Mouse (Mus musculus) heart, postnatal 25 days (tissue): ENCODE results near the gene Mdc1. TPM values are rescaled to one million over a fixed set of nuclear protein-coding genes. Genes with fewer than 3 reads are reported as not detected.

Source experiments
- microRNA-seq: library from miRNA; unstranded; fragments of <30 nt; microRNA quantifications from one replicate; pipeline ENCODE4 v1.2.0, GENCODE M21; 2022
- total RNA-seq, 2 experiments: library from RNA; stranded (reverse); gene quantifications; 2 replicates each; pipeline ENCODE4 v1.2.3; 2021

Gene Mdc1
- total RNA-seq, 2 experiments from 2014 or later, result 11.8 to 14.6 TPM

Small RNAs within 50 kb of the gene (microRNA-seq; reads per million reads assigned to microRNA genes)
- 0.83 reads per million for gene Gm28033

Other genes starting within 250 kb of the Mdc1 start
- gene Sfta2, start 240.0 kb upstream of the Mdc1 start, total RNA-seq, result not detected
- not detected for gene Gm9573, start 214.9 kb upstream of the Mdc1 start, total RNA-seq
- not detected for gene Mucl3, start 197.8 kb upstream of the Mdc1 start, total RNA-seq
- gene Vars2, start 173.9 kb upstream of the Mdc1 start, total RNA-seq, result 10 to 100 TPM; 32.3 TPM
- 10 to 100 TPM; 17.5 to 18.3 TPM for gene Gtf2h4, start 167.8 kb upstream of the Mdc1 start, total RNA-seq
- 10 to 100 TPM; 33.1 to 41.7 TPM for gene Ddr1, start 136.9 kb upstream of the Mdc1 start, total RNA-seq
- 10 to 100 TPM; 21.7 to 39.7 TPM for gene Ier3, start 19.8 kb upstream of the Mdc1 start, total RNA-seq
- gene Flot1, start 18.3 kb upstream of the Mdc1 start, total RNA-seq, result 100 to 1,000 TPM; 125 to 141 TPM
- 100 to 1,000 TPM; 102 to 103 TPM for gene Tubb5, start 3.2 kb upstream of the Mdc1 start, total RNA-seq
- gene Nrm, start 19.8 kb downstream of the Mdc1 start, total RNA-seq, result 1 to 10 TPM; 2.3 to 2.8 TPM
- gene Ppp1r18, start 24.1 kb downstream of the Mdc1 start, total RNA-seq, result 10 to 100 TPM; 11.9 to 16.6 TPM
- 10 to 100 TPM; 19.2 to 20.1 TPM for gene Dhx16, start 38.3 kb downstream of the Mdc1 start, total RNA-seq
- 100 to 1,000 TPM; 112 to 116 TPM for gene 2310061I04Rik, start 55.9 kb downstream of the Mdc1 start, total RNA-seq
- gene Atat1, start 68.6 kb downstream of the Mdc1 start, total RNA-seq, result 1 to 10 TPM; 7.7 TPM
- 10 to 100 TPM; 51.7 to 55.3 TPM for gene Mrps18b, start 74.9 kb downstream of the Mdc1 start, total RNA-seq
- 10 to 100 TPM; 30.4 to 34.5 TPM for gene Ppp1r10, start 74.9 kb downstream of the Mdc1 start, total RNA-seq
- gene Abcf1, start 128.2 kb downstream of the Mdc1 start, total RNA-seq, result 10 to 100 TPM; 64.2 to 66.6 TPM
- gene Gnl1, start 138.3 kb downstream of the Mdc1 start, total RNA-seq, result 10 to 100 TPM; 26.4 to 26.6 TPM
- gene Prr3, start 138.7 kb downstream of the Mdc1 start, total RNA-seq, result 1 to 10 TPM; 3.8 to 4.4 TPM
- 1 to 10 TPM; 7.4 to 7.5 TPM for gene H2-T24, start 179.0 kb downstream of the Mdc1 start, total RNA-seq
- 10 to 100 TPM; 20.2 to 25.6 TPM for gene H2-T23, start 191.3 kb downstream of the Mdc1 start, total RNA-seq
- gene H2-T22, start 201.2 kb downstream of the Mdc1 start, total RNA-seq, result 1 to 10 TPM; 7.4 to 7.8 TPM
- gene Gm6034, start 201.4 kb downstream of the Mdc1 start, total RNA-seq, result not detected
- gene Gm11127, start 216.9 kb downstream of the Mdc1 start, total RNA-seq, result 1 to 10 TPM; 2.6 to 2.9 TPM